Mouse (Mus musculus) neural tube, embryonic 13.5 days (tissue): ENCODE measurements around the gene Iqck. TPM values are rescaled to one million over a fixed set of nuclear protein-coding genes. Genes with fewer than 3 reads are reported as not detected.

Experiments used
- ATAC-seq: fragments of 200-750 bp; cut with Nextera tagmentation; 2 replicates; pipeline ENCODE4 v1.8.0; 2017; ENCODE audit warnings: low read depth, mild to moderate bottlenecking, moderate TSS enrichment, moderate library complexity
- H3K27ac ChIP-seq: fragments of 300-500 bp; sonication (generic); replicated peaks from 2 replicates; pipeline ENCODE4 v1.5.1; 2015; ENCODE audit warnings: moderate library complexity, mild to moderate bottlenecking, inconsistent platforms
- H3K27me3 ChIP-seq: fragments of 300-500 bp; sonication (generic); 2 replicates; pipeline ENCODE4 v1.6.1; 2015; ENCODE audit warnings: mild to moderate bottlenecking, inconsistent platforms
- H3K36me3 ChIP-seq: fragments of 300-500 bp; sonication (generic); 2 replicates; pipeline ENCODE4 v1.6.1; 2015; ENCODE audit warnings: mild to moderate bottlenecking, inconsistent platforms
- H3K4me1 ChIP-seq: fragments of 300-500 bp; sonication (generic); replicated peaks from 2 replicates; pipeline ENCODE4 v1.6.1; 2015; ENCODE audit warnings: inconsistent platforms
- H3K4me2 ChIP-seq: fragments of 300-500 bp; sonication (generic); 2 replicates; pipeline ENCODE4 v1.6.1; 2015; ENCODE audit warnings: inconsistent platforms, mild to moderate bottlenecking, moderate library complexity
- H3K4me3 ChIP-seq: fragments of 300-500 bp; sonication (generic); 2 replicates; pipeline ENCODE4 v1.5.1; 2015; ENCODE audit warnings: mild to moderate bottlenecking, inconsistent platforms
- H3K9ac ChIP-seq: fragments of 300-500 bp; sonication (generic); 2 replicates; pipeline ENCODE4 v1.6.1; 2015; ENCODE audit warnings: moderate library complexity, mild to moderate bottlenecking, inconsistent platforms
- H3K9me3 ChIP-seq: fragments of 300-500 bp; sonication (generic); 2 replicates; pipeline ENCODE4 v1.6.1; 2016; ENCODE audit warnings: inconsistent platforms
- WGBS: fragments of 180-500 bp; shearing (Covaris S2); methylation state at CpG from one replicate; pipeline ENCODE4 v1.1.7; 2015; 5-methylcytosine and 5-hydroxymethylcytosine counted together
- polyA plus RNA-seq: library from polyadenylated mRNA; unstranded; fragments of >200 nt; fragmentation: Nextera tagmentation; extraction: Ambion mirVana; gene quantifications from 2 replicates; pipeline ENCODE4 v1.2.1, GENCODE M21; 2015

Iqck gene
- polyA plus RNA-seq, result 2.4 and 3.8 TPM in 2 replicates

GRCm38 (mm10) chr7:118855171-118855876, at the start of gene Iqck:
TSS of gene Iqck (plus strand) at chr7:118855752.
- peak within 1 kb of the TSS; percentile 82 for H3K4me2 ChIP-seq
- no peaks in the 10 kb centered on the region for H3K9me3 ChIP-seq
- peak within 1 kb of the TSS; percentile 87 for H3K27ac ChIP-seq
- ATAC-seq, result peak; percentile 98
- peaks cover 28% of the 10 kb centered on the region for H3K4me1 ChIP-seq
- peak within 1 kb of the TSS; percentile 83 for H3K9ac ChIP-seq
- under 1% methylated on average over 57 of the region's 57 CpGs for WGBS
- no peaks in the 10 kb centered on the region for H3K27me3 ChIP-seq
- peak within 1 kb of the TSS; percentile 88 for H3K4me3 ChIP-seq
- peaks cover 45% of the 10 kb centered on the region for H3K36me3 ChIP-seq

DNA sequence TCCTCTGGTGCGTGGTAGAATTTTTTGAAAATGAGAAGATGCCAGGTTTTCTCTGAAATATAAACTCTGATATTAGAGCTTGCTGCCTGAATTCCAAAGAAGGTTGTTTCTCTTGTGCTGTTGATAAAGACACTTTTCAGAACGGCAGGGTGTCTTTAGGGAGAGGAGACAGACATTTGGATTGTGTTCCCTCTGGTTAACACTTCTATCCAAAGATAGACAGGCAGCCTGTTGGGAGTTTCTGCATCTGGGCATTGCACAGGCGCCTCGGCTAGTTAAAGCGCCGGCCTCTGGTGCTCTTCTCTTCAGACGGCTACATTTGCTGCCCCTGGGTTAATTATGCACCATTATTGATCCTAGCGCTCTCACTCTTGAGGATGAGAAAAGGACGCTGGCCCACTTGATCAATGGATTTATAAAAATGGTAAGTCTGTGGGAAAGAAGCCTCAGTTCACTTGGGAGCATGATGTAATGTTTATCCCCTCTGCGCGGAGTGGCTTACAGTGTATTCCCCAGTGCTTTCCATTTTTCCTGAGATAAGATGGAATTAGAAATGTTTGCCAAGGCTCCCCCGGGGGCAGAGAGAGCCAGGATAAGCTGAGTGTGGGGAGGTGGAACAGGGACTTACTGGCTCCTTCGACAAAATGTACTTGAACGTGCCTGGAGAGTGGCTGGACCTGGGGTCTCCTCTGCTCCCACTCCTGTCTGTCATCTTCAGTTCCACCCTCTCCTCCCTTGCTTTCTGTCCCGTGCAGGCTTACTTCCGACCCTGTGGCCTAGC, 48.7 kb upstream of the Iqck start:
- Histone ChIP-seq H3K4me3 (no peak overlapping the region), H3K27ac (no peak overlapping the region; the same call in 1 of the 2 replicates), H3K27me3 (no peaks in the 10 kb centered on the region), H3K4me1 (no peaks in the 10 kb centered on the region), H3K36me3 (peaks cover 73% of the 10 kb centered on the region), H3K9me3 (no peaks in the 10 kb centered on the region), H3K4me2 (no peak overlapping the region), H3K9ac (no peak overlapping the region)
- no peak for ATAC-seq
- 73% methylated on average over 16 of the region's 16 CpGs for WGBS

DNA sequence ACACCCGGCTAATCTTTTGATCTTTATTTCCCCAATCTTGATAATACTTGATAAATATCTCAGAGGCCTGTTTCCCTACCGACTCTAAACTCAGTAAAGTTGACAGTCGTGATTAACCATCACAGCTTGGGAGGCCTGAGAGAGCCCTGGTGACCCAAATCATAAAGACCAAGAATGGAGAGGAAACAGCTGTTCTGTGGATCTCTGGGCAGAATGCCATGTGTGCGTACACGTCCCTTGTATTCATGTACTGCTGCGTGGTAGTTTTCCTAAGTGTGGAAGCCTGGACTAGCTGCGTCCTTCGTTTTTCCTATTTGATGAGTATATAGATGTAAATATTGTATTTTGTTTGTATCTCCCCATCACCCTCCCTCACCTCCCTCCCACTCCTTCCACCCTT, 47.7 kb upstream of the Iqck start:
- ATAC-seq, result no peak
- H3K4me1 ChIP-seq, result no peaks in the 10 kb centered on the region
- WGBS, result 74% methylated on average over 8 of the region's 8 CpGs
- H3K9ac ChIP-seq, result no peak overlapping the region
- no peaks in the 10 kb centered on the region for H3K9me3 ChIP-seq
- H3K4me3 ChIP-seq, result no peak overlapping the region
- peaks cover 66% of the 10 kb centered on the region for H3K36me3 ChIP-seq
- H3K27ac ChIP-seq, result no peak overlapping the region
- H3K4me2 ChIP-seq, result no peak overlapping the region
- no peaks in the 10 kb centered on the region for H3K27me3 ChIP-seq

DNA sequence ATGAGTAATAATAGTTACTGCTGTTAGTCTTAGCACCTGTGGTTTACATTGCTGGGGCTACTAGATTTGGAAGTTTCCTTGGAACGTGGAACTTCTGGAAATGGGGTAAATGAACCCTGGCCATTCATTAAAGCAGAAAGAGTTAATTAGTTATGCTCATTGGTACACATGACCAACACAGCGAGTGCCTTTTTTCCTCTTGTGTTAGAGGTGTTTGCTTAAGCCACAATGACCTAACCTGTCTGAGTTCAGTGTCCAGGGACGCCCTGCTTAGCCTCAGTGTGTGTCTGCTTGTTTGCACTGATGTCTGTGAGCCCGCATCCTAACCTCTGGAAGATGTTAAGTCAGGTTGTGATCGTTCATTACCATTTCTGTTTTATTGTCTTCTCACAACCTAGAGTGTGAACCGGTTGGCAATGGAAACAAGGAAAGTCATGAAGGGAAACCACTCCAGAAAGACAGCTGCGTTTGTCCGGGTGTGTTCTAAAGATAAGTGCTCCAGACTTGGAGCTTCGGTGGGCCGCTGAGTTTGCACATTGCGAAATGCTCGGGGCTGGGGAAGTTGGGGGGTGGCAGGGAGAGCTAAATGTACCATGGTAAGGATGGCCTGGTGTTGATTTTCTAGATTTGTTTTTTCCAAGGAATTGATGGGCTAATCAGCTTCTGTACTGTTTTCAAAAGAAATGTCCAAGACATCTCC, 44.0 kb upstream of the Iqck start:
- H3K4me3 ChIP-seq, result no peak overlapping the region

DNA sequence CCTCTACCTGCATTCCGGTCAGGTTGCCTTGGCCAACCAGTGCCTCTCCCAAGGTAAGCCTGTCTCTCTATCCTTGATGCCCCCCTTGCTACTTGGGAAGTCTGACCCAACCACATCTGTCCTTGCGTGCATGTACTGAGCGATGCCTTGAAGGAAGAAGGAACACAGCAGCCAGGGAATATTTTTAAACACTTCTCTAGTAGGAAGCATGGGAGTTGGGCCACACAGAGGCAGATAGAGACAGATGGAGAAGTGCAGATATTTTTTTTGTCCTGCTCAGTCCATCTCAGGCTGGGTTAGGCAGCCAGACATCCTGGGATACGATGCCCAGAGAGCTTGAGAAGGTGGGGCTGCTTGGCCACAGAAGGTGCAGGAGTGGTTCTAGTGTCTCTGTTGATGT, 42.0 kb upstream of the Iqck start:
- H3K9me3 ChIP-seq, result no peaks in the 10 kb centered on the region
- peaks cover 80% of the 10 kb centered on the region for H3K36me3 ChIP-seq
- H3K4me1 ChIP-seq, result no peaks in the 10 kb centered on the region
- no peak overlapping the region for H3K9ac ChIP-seq
- ATAC-seq, result no peak
- H3K4me3 ChIP-seq, result no peak overlapping the region
- H3K27ac ChIP-seq, result peak overlapping the region; percentile 24; the same call in 1 of the 2 replicates
- no peaks in the 10 kb centered on the region for H3K27me3 ChIP-seq
- no peak overlapping the region for H3K4me2 ChIP-seq
- WGBS, result 93% methylated on average over 4 of the region's 4 CpGs

More for the DNA sequence above, 44.0 kb upstream of the Iqck start:
- Histone ChIP-seq H3K9me3 (no peaks in the 10 kb centered on the region), H3K4me2 (no peak overlapping the region), H3K9ac (no peak overlapping the region), H3K27me3 (no peaks in the 10 kb centered on the region), H3K27ac (no peak overlapping the region), H3K36me3 (peaks cover 64% of the 10 kb centered on the region), H3K4me1 (no peaks in the 10 kb centered on the region)
- WGBS, result 80% methylated on average over 12 of the region's 12 CpGs
- ATAC-seq, result no peak

GRCm38 (mm10) chr7:118816275-118816674, 39.3 kb upstream of the Iqck start:
- Histone ChIP-seq H3K9me3 (no peaks in the 10 kb centered on the region), H3K36me3 (peaks cover 80% of the 10 kb centered on the region), H3K27ac (no peak overlapping the region), H3K4me3 (no peak overlapping the region), H3K4me1 (no peaks in the 10 kb centered on the region), H3K9ac (no peak overlapping the region), H3K4me2 (no peak overlapping the region), H3K27me3 (no peaks in the 10 kb centered on the region)
- no peak for ATAC-seq
- 94% methylated on average over 3 of the region's 3 CpGs for WGBS

DNA sequence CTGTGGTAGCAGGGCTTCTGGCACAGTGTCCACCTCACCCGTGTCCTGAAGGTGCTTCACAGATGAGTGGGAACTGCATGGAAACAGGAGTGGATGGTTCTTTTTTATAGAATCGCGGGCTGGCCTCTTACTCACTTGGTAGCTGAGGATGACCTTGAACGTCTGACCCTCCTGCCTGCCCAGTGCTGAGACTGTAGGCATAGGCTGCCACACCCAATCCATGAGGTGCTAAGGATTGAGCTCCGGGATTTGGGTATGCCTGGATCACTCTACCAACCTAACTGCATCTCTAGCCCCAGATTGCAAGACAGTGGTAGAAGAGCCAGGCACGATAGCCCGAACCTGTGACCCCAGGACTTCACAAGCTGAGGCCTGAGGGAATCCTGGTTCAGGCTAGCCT, 37.8 kb upstream of the Iqck start:
- Histone ChIP-seq H3K27ac (no peak overlapping the region), H3K27me3 (no peaks in the 10 kb centered on the region), H3K9me3 (no peaks in the 10 kb centered on the region), H3K9ac (no peak overlapping the region), H3K4me1 (no peaks in the 10 kb centered on the region), H3K36me3 (peaks cover 75% of the 10 kb centered on the region), H3K4me3 (no peak overlapping the region), H3K4me2 (no peak overlapping the region)
- no peak for ATAC-seq
- whole genome bisulfite sequencing, result 93% methylated on average over 7 of the region's 7 CpGs

GRCm38 (mm10) chr7:118819666-118820065, 35.9 kb upstream of the Iqck start:
- H3K9me3 ChIP-seq, result no peaks in the 10 kb centered on the region
- H3K36me3 ChIP-seq, result peaks cover 65% of the 10 kb centered on the region
- no peaks in the 10 kb centered on the region for H3K27me3 ChIP-seq
- no peak overlapping the region for H3K9ac ChIP-seq
- no peak for ATAC-seq
- no peak overlapping the region for H3K4me2 ChIP-seq
- WGBS, result 90% methylated on average over 1 of the region's 1 CpGs
- no peak overlapping the region for H3K4me3 ChIP-seq
- no peak overlapping the region for H3K27ac ChIP-seq
- peaks cover 9% of the 10 kb centered on the region; the same call in 1 of the 2 replicates for H3K4me1 ChIP-seq

GRCm38 (mm10) chr7:118821356-118821755, 34.2 kb upstream of the Iqck start:
- H3K4me1 ChIP-seq, result peaks cover 11% of the 10 kb centered on the region; the same call in 1 of the 2 replicates
- 72% methylated on average over 7 of the region's 7 CpGs for WGBS
- H3K4me2 ChIP-seq, result no peak overlapping the region
- no peaks in the 10 kb centered on the region for H3K27me3 ChIP-seq
- H3K36me3 ChIP-seq, result peaks cover 63% of the 10 kb centered on the region
- no peak overlapping the region for H3K9ac ChIP-seq
- H3K27ac ChIP-seq, result no peak overlapping the region
- no peak overlapping the region for H3K4me3 ChIP-seq
- H3K9me3 ChIP-seq, result no peaks in the 10 kb centered on the region
- no peak for ATAC-seq

GRCm38 (mm10) chr7:118821887-118822556, 33.5 kb upstream of the Iqck start:
- WGBS, result 93% methylated on average over 12 of the region's 12 CpGs

DNA sequence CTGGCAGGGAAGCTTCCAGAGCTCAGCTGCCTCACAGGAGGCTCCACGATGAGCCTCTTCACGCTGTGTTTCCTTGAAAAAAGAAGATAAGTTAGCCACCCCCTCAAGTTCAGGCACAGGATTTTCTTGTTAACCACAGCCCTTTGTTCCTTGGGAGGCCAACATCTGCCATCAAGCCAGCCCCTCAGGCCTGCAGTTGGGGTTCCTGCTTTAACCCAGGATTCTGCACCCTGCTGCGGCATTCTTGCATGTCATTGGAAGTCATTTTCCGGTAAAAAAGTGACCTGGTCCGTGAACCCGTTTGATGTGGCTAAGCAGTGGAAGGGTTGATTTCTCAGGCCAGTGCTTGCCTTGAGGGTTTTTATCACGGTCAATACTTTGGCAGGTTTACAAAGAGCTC, 31.1 kb upstream of the Iqck start:
- no peak overlapping the region for H3K4me3 ChIP-seq
- no peak overlapping the region for H3K27ac ChIP-seq
- 47% methylated on average over 7 of the region's 7 CpGs for WGBS
- no peak overlapping the region for H3K4me2 ChIP-seq
- H3K27me3 ChIP-seq, result no peaks in the 10 kb centered on the region
- H3K36me3 ChIP-seq, result peaks cover 61% of the 10 kb centered on the region
- no peak overlapping the region for H3K9ac ChIP-seq
- no peak for ATAC-seq
- no peaks in the 10 kb centered on the region for H3K9me3 ChIP-seq
- H3K4me1 ChIP-seq, result peaks cover 14% of the 10 kb centered on the region; the same call in 1 of the 2 replicates

More at GRCm38 (mm10) chr7:118821887-118822556, 33.5 kb upstream of the Iqck start:
- ATAC-seq, result no peak
- Histone ChIP-seq H3K27ac (no peak overlapping the region), H3K4me1 (peaks cover 11% of the 10 kb centered on the region; the same call in 1 of the 2 replicates), H3K9me3 (no peaks in the 10 kb centered on the region), H3K27me3 (no peaks in the 10 kb centered on the region), H3K9ac (no peak overlapping the region), H3K4me2 (no peak overlapping the region), H3K36me3 (peaks cover 63% of the 10 kb centered on the region), H3K4me3 (no peak overlapping the region)
